Mouse (Mus musculus) erythroblast, embryonic 14.5 days (primary cell): Measurements from ENCODE around the gene Ucma.

Source experiments
- GATA1 ChIP-seq: IDR thresholded peaks from 2 replicates; pipeline ENCODE4 v1.6.1; 2012; ENCODE audit warnings: low read length, inconsistent platforms, mixed read lengths
- TAL1 ChIP-seq: IDR thresholded peaks from 3 replicates; pipeline ENCODE4 v1.6.1; 2012; ENCODE audit warnings: low read length, inconsistent platforms, mixed read lengths

DNA sequence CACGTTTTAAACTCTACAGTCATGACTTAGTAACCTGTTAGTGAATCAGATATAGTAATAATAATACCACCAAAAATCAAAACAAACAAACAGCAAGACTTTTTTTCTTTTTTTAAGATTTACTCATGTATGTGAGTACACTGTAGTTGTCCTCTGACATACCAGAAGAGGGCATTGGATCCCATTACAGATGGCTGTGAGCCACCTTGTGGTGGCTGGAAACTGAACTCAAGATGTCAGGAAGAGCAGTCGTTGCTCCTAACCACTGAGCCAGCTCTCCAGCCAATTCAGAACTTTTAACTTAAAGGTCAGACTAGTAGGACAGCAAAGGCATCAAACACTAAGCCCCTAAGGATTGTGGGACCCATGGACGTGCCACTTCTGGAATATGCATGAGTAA lies 23.0 kb downstream of the Ucma start:
- TF ChIP-seq GATA1 = no peak
- TF ChIP-seq TAL1 = no peak
